19 mouse cellular contexts compared by ENCODE assay signal in genomic region chr12:109396614-109397013, GRCm38 (mm10). TPM values are rescaled to one million over a fixed set of nuclear protein-coding genes. Genes with fewer than 3 reads are reported as not detected.
DNase-seq lines count a peak whose midpoint lies in the region; ATAC-seq and TF ChIP-seq lines count a peak whose summit lies in the region.
"Had no signal": no experiment of that assay in that cellular context is flagged by ENCODE, and none has a peak within 500 bp of the region (broad histone marks: within the 10 kb centered on the region; RNA-seq: fewer than 3 reads in every experiment).

No protein-coding gene starts in this region.

- H3K4me3 ChIP-seq in forebrain, embryonic 10.5 days, result no peak overlapping the region
- H3K4me3 ChIP-seq in forebrain, embryonic 16.5 days (replicated peaks; ENCODE audit: low read length), result no peak overlapping the region
- no peak overlapping the region for H3K4me3 ChIP-seq in hindbrain, postnatal 0 days (ENCODE audit: low read length)
- H3K4me3 ChIP-seq in hindbrain, embryonic 14.5 days (replicated peaks; ENCODE audit: low read length), result no peak overlapping the region
- H3K4me3 ChIP-seq in lung, embryonic 14.5 days (ENCODE audit: low read depth, low read length), result no peak overlapping the region
- H3K4me3 ChIP-seq in stomach, postnatal 0 days (ENCODE audit: low read depth, low read length), result no peak overlapping the region
- H3K4me3 ChIP-seq: embryonic facial prominence, embryonic 13.5 days; forebrain, embryonic 13.5 days; heart, embryonic 13.5 days; hindbrain, embryonic 13.5 days had no signal

- DNase-seq in forebrain, embryonic 10.5 days (ENCODE audit: extremely low spot score, low spot score), result no peak
- no peak for DNase-seq in hindbrain, postnatal 0 days (ENCODE audit: low spot score)
- DNase-seq in hindbrain, embryonic 14.5 days (ENCODE audit: low spot score), result no peak
- peak; percentile 32 for DNase-seq in lung, embryonic 14.5 days
- DNase-seq in lung, adult 18-20 months, result no peak
- DNase-seq in stomach, postnatal 0 days (ENCODE audit: low spot score), result no peak
- DNase-seq: adrenal gland, postnatal 14 days; cerebellum, adult 11-12 months; cerebellum, adult 9-10 months; cerebellum, postnatal 25 days; heart, adult 18-20 months; heart, postnatal 36 days; kidney, adult 11 months had no signal

- WGBS in forebrain, embryonic 10.5 days, result 83% methylated on average over 6 of the region's 6 CpGs
- 83% methylated on average over 6 of the region's 6 CpGs for WGBS in forebrain, embryonic 16.5 days
- WGBS in hindbrain, postnatal 0 days, result 83% methylated on average over 6 of the region's 6 CpGs
- 85% methylated on average over 6 of the region's 6 CpGs for WGBS in hindbrain, embryonic 14.5 days
- 78% methylated on average over 6 of the region's 6 CpGs for WGBS in lung, embryonic 14.5 days
- WGBS in stomach, postnatal 0 days, result 81% methylated on average over 6 of the region's 6 CpGs

- 0 out of 2 replicates have a peak, but pooled peaks have one; percentile 3 for TF ChIP-seq CTCF in hindbrain, postnatal 0 days (IDR thresholded peaks at IDR 0.05; ENCODE audit: low read depth)
- TF ChIP-seq CTCF in lung, embryonic 14.5 days (IDR thresholded peaks at IDR 0.05; ENCODE audit: low read depth), result peak; percentile 26; the same call in 1 of the 2 replicates
- TF ChIP-seq CTCF in stomach, postnatal 0 days (IDR thresholded peaks at IDR 0.05; ENCODE audit: low read depth), result peak; percentile 52

- no peak for TF ChIP-seq EP300 in stomach, postnatal 0 days (optimal IDR thresholded peaks at IDR 0.05)

- no peak for ATAC-seq in forebrain, embryonic 16.5 days
- ATAC-seq in hindbrain, postnatal 0 days, result no peak
- ATAC-seq in hindbrain, embryonic 14.5 days (ENCODE audit: low FRiP score), result no peak
- ATAC-seq in lung, embryonic 14.5 days (ENCODE audit: insufficient read depth), result no peak
- no peak for ATAC-seq in stomach, postnatal 0 days (ENCODE audit: low FRiP score, low TSS enrichment)
- no peak for ATAC-seq in CD4-positive, CD25-positive, alpha-beta regulatory T cell, adult 4 months
- ATAC-seq: forebrain, embryonic 13.5 days had no signal

- peaks cover 67% of the 10 kb centered on the region for H3K4me1 ChIP-seq in forebrain, embryonic 10.5 days
- H3K4me1 ChIP-seq in forebrain, embryonic 16.5 days (replicated peaks; ENCODE audit: control insufficient read depth, insufficient read depth, low read length), result peaks cover 32% of the 10 kb centered on the region
- peaks cover 17% of the 10 kb centered on the region for H3K4me1 ChIP-seq in hindbrain, postnatal 0 days (ENCODE audit: insufficient read depth, low read length)
- peaks cover 31% of the 10 kb centered on the region for H3K4me1 ChIP-seq in hindbrain, embryonic 14.5 days (replicated peaks; ENCODE audit: control insufficient read depth, insufficient read depth, low read length)
- H3K4me1 ChIP-seq in lung, embryonic 14.5 days (ENCODE audit: insufficient read depth), result peaks cover 36% of the 10 kb centered on the region
- 0 out of 2 replicates have a peak, but pooled peaks cover 3% of the 10 kb centered on the region for H3K4me1 ChIP-seq in stomach, postnatal 0 days (replicated peaks; ENCODE audit: control insufficient read depth, insufficient read depth)

- no peaks in the 10 kb centered on the region for H3K36me3 ChIP-seq in forebrain, embryonic 10.5 days (replicated peaks)
- no peaks in the 10 kb centered on the region for H3K36me3 ChIP-seq in forebrain, embryonic 16.5 days (ENCODE audit: control insufficient read depth, insufficient read depth)
- H3K36me3 ChIP-seq in hindbrain, postnatal 0 days (ENCODE audit: insufficient read depth, low read length), result no peaks in the 10 kb centered on the region
- H3K36me3 ChIP-seq in hindbrain, embryonic 14.5 days (replicated peaks; ENCODE audit: control insufficient read depth, insufficient read depth), result no peaks in the 10 kb centered on the region
- H3K36me3 ChIP-seq in lung, embryonic 14.5 days (ENCODE audit: insufficient read depth), result no peaks in the 10 kb centered on the region
- no peaks in the 10 kb centered on the region for H3K36me3 ChIP-seq in stomach, postnatal 0 days (ENCODE audit: control insufficient read depth, insufficient read depth, low read length)
- H3K36me3 ChIP-seq: embryonic facial prominence, embryonic 13.5 days; heart, embryonic 13.5 days; hindbrain, embryonic 13.5 days had no signal

- H3K9me3 ChIP-seq in forebrain, embryonic 10.5 days, result no peaks in the 10 kb centered on the region
- H3K9me3 ChIP-seq in forebrain, embryonic 16.5 days (ENCODE audit: control insufficient read depth, low read length), result no peaks in the 10 kb centered on the region
- H3K9me3 ChIP-seq in hindbrain, postnatal 0 days (ENCODE audit: low read length), result no peaks in the 10 kb centered on the region
- H3K9me3 ChIP-seq in hindbrain, embryonic 14.5 days (ENCODE audit: control insufficient read depth, low read length), result no peaks in the 10 kb centered on the region
- no peaks in the 10 kb centered on the region for H3K9me3 ChIP-seq in lung, embryonic 14.5 days (ENCODE audit: low read depth, low read length)
- H3K9me3 ChIP-seq in stomach, postnatal 0 days (ENCODE audit: control insufficient read depth, low read length), result no peaks in the 10 kb centered on the region
- H3K9me3 ChIP-seq: embryonic facial prominence, embryonic 13.5 days; forebrain, embryonic 13.5 days; heart, embryonic 13.5 days; hindbrain, embryonic 13.5 days had no signal

- H3K4me2 ChIP-seq in forebrain, embryonic 16.5 days (ENCODE audit: low read length), result no peak overlapping the region
- H3K4me2 ChIP-seq in hindbrain, postnatal 0 days (ENCODE audit: low read depth, low read length), result no peak overlapping the region
- H3K4me2 ChIP-seq in hindbrain, embryonic 14.5 days (replicated peaks), result no peak overlapping the region
- no peak overlapping the region for H3K4me2 ChIP-seq in lung, embryonic 14.5 days
- no peak overlapping the region for H3K4me2 ChIP-seq in stomach, postnatal 0 days (replicated peaks; ENCODE audit: low read depth)
- H3K4me2 ChIP-seq: embryonic facial prominence, embryonic 13.5 days; forebrain, embryonic 13.5 days; heart, embryonic 13.5 days; hindbrain, embryonic 13.5 days had no signal

- 0 out of 2 replicates have a peak overlapping the region, but pooled peaks have one; percentile 0 for H3K27ac ChIP-seq in forebrain, embryonic 10.5 days
- no peak overlapping the region for H3K27ac ChIP-seq in forebrain, embryonic 16.5 days (ENCODE audit: low read length)
- H3K27ac ChIP-seq in hindbrain, postnatal 0 days, result no peak overlapping the region
- no peak overlapping the region for H3K27ac ChIP-seq in hindbrain, embryonic 14.5 days
- H3K27ac ChIP-seq in lung, embryonic 14.5 days (ENCODE audit: low read depth), result no peak overlapping the region
- no peak overlapping the region for H3K27ac ChIP-seq in stomach, postnatal 0 days (replicated peaks)
- H3K27ac ChIP-seq: embryonic facial prominence, embryonic 13.5 days; forebrain, embryonic 13.5 days; heart, embryonic 13.5 days; hindbrain, embryonic 13.5 days had no signal

- H3K9ac ChIP-seq in forebrain, embryonic 16.5 days (replicated peaks; ENCODE audit: low read depth, low read length), result no peak overlapping the region
- no peak overlapping the region for H3K9ac ChIP-seq in hindbrain, postnatal 0 days (replicated peaks; ENCODE audit: low read length)
- no peak overlapping the region for H3K9ac ChIP-seq in hindbrain, embryonic 14.5 days
- no peak overlapping the region for H3K9ac ChIP-seq in lung, embryonic 14.5 days
- no peak overlapping the region for H3K9ac ChIP-seq in stomach, postnatal 0 days (ENCODE audit: low read length)
- H3K9ac ChIP-seq: embryonic facial prominence, embryonic 13.5 days; forebrain, embryonic 13.5 days; heart, embryonic 13.5 days; hindbrain, embryonic 13.5 days had no signal

- peaks cover 87% of the 10 kb centered on the region for H3K27me3 ChIP-seq in forebrain, embryonic 10.5 days (ENCODE audit: poor library complexity, severe bottlenecking)
- H3K27me3 ChIP-seq in forebrain, embryonic 16.5 days (replicated peaks; ENCODE audit: control insufficient read depth, insufficient read depth, low read length), result no peaks in the 10 kb centered on the region
- peaks cover 5% of the 10 kb centered on the region; the same call in 1 of the 2 replicates for H3K27me3 ChIP-seq in hindbrain, postnatal 0 days (ENCODE audit: insufficient read depth, low read length)
- H3K27me3 ChIP-seq in hindbrain, embryonic 14.5 days (ENCODE audit: control insufficient read depth, insufficient read depth, low read length), result no peaks in the 10 kb centered on the region
- H3K27me3 ChIP-seq in lung, embryonic 14.5 days (ENCODE audit: insufficient read depth, low read length), result no peaks in the 10 kb centered on the region
- no peaks in the 10 kb centered on the region for H3K27me3 ChIP-seq in stomach, postnatal 0 days (ENCODE audit: control insufficient read depth, insufficient read depth, low read length)

RNA-seq across cellular contexts. Expression of gene Dlk1, which starts 56.0 kb away (rescaled TPM):
- 200 and 274 TPM in 2 replicates for polyA plus RNA-seq in forebrain, embryonic 10.5 days (2016; fragmentation: Nextera tagmentation; extraction: Ambion mirVana)
- polyA plus RNA-seq in forebrain, embryonic 16.5 days (2015; fragmentation: Nextera tagmentation; extraction: Ambion mirVana), result 21.2 and 34.2 TPM in 2 replicates
- 28.8 and 47.7 TPM in 2 replicates for total RNA-seq in hindbrain, postnatal 0 days (2014; rRNA removed)
- polyA plus RNA-seq in hindbrain, postnatal 0 days (2015; fragmentation: Nextera tagmentation; extraction: Ambion mirVana), result 33.0 and 34.6 TPM in 2 replicates
- 62.6 and 73.4 TPM in 2 replicates for polyA plus RNA-seq in hindbrain, embryonic 14.5 days (2014; fragmentation: Nextera tagmentation; extraction: Ambion mirVana)
- 468 and 481 TPM in 2 replicates for polyA plus RNA-seq in lung, embryonic 14.5 days (2014; fragmentation: Nextera tagmentation; extraction: Ambion mirVana)
- 183 and 187 TPM in 2 replicates for polyA plus RNA-seq in stomach, postnatal 0 days (2015; fragmentation: Nextera tagmentation; extraction: Ambion mirVana)
- polyA plus RNA-seq in CD4-positive, CD25-positive, alpha-beta regulatory T cell, adult 4 months (2017; shearing (Covaris generic)), result not detected

Comparison
In these comparisons a context has a peak if more than half of its experiments do, and no peak if none do; other contexts are left out.
1. RNA of gene Dlk1, which starts 56.0 kb away (polyA plus RNA-seq): 468 to 481 TPM in lung, embryonic 14.5 days, 200 to 274 TPM in forebrain, embryonic 10.5 days, 183 to 187 TPM in stomach, postnatal 0 days, 62.6 to 73.4 TPM in hindbrain, embryonic 14.5 days, 33.0 to 34.6 TPM in hindbrain, postnatal 0 days and 21.2 to 34.2 TPM in forebrain, embryonic 16.5 days; not detected in CD4-positive, CD25-positive, alpha-beta regulatory T cell, adult 4 months; every median in the first group is over 10 times any median in the second.
2. Peak in every context shown above with its lines, with median percentiles within 50 percentile points of each other: CTCF ChIP-seq.